Comparison of ENCODE assay signal across 11 mouse cellular contexts in genomic region chr7:142398052-142398451, GRCm38 (mm10). TPM values are rescaled to one million over a fixed set of nuclear protein-coding genes. Genes with fewer than 3 reads are reported as not detected.
DNase-seq lines count a peak whose midpoint lies in the region; ATAC-seq and TF ChIP-seq lines count a peak whose summit lies in the region.
"Had no signal": no experiment of that assay in that cellular context is flagged by ENCODE, and none has a peak within 500 bp of the region (broad histone marks: within the 10 kb centered on the region; RNA-seq: fewer than 3 reads in every experiment).

No protein-coding gene starts in this region.

- H3K4me2 ChIP-seq in heart, postnatal 0 days (ENCODE audit: low read depth, low read length), result no peak overlapping the region
- H3K4me2 ChIP-seq in stomach, embryonic 15.5 days, result no peak overlapping the region
- no peak overlapping the region for H3K4me2 ChIP-seq in midbrain, embryonic 14.5 days (ENCODE audit: low read length)

- no peaks in the 10 kb centered on the region for H3K9me3 ChIP-seq in heart, postnatal 0 days (replicated peaks; ENCODE audit: control insufficient read depth, low read length)
- no peaks in the 10 kb centered on the region for H3K9me3 ChIP-seq in stomach, embryonic 15.5 days
- no peaks in the 10 kb centered on the region for H3K9me3 ChIP-seq in midbrain, embryonic 14.5 days (ENCODE audit: control insufficient read depth, low read length)

- no peaks in the 10 kb centered on the region for H3K79me2 ChIP-seq in liver, adult 2 months (ENCODE audit: control insufficient read depth, insufficient read depth, low read length)

- no peaks in the 10 kb centered on the region; the same call in 1 of the 2 replicates for H3K4me1 ChIP-seq in liver, adult 2 months (ENCODE audit: control insufficient read depth, insufficient read depth, low read length)
- H3K4me1 ChIP-seq in heart, postnatal 0 days (ENCODE audit: control insufficient read depth, insufficient read depth), result no peaks in the 10 kb centered on the region
- H3K4me1 ChIP-seq in stomach, embryonic 15.5 days, result peaks cover 5% of the 10 kb centered on the region; the same call in 1 of the 2 replicates
- H3K4me1 ChIP-seq in midbrain, embryonic 14.5 days (ENCODE audit: control insufficient read depth, insufficient read depth, low read length), result no peaks in the 10 kb centered on the region

- H3K9ac ChIP-seq in liver, adult 2 months (ENCODE audit: low read depth, low read length), result no peak overlapping the region
- H3K9ac ChIP-seq in heart, postnatal 0 days (replicated peaks; ENCODE audit: low read depth, low read length), result no peak overlapping the region
- H3K9ac ChIP-seq in stomach, embryonic 15.5 days, result no peak overlapping the region
- H3K9ac ChIP-seq in midbrain, embryonic 14.5 days (replicated peaks; ENCODE audit: low read length), result no peak overlapping the region

- peak; percentile 21; the same call in 1 of the 2 replicates for ATAC-seq in heart, postnatal 0 days (ENCODE audit: insufficient read depth, low read depth)
- no peak for ATAC-seq in stomach, embryonic 15.5 days (ENCODE audit: insufficient read depth, low FRiP score, low read depth)
- no peak for ATAC-seq in midbrain, embryonic 14.5 days (ENCODE audit: low FRiP score, low TSS enrichment)

- no peaks in the 10 kb centered on the region for H3K27me3 ChIP-seq in liver, adult 2 months (ENCODE audit: control insufficient read depth, insufficient read depth, low read length)
- no peaks in the 10 kb centered on the region for H3K27me3 ChIP-seq in heart, postnatal 0 days (ENCODE audit: control insufficient read depth, insufficient read depth, low read length)
- H3K27me3 ChIP-seq in stomach, embryonic 15.5 days (replicated peaks), result no peaks in the 10 kb centered on the region
- no peaks in the 10 kb centered on the region for H3K27me3 ChIP-seq in midbrain, embryonic 14.5 days (ENCODE audit: control insufficient read depth, insufficient read depth, low read length)

- no peaks in the 10 kb centered on the region for H3K36me3 ChIP-seq in liver, adult 2 months (ENCODE audit: control insufficient read depth, insufficient read depth, low read length)
- no peaks in the 10 kb centered on the region for H3K36me3 ChIP-seq in heart, postnatal 0 days (replicated peaks; ENCODE audit: control insufficient read depth, insufficient read depth, low read length)
- no peaks in the 10 kb centered on the region for H3K36me3 ChIP-seq in stomach, embryonic 15.5 days
- H3K36me3 ChIP-seq in midbrain, embryonic 14.5 days (ENCODE audit: control insufficient read depth, insufficient read depth, low read length), result no peaks in the 10 kb centered on the region

- DNase-seq in liver, adult 2 months (ENCODE audit: extremely low read depth, low read depth, low spot score), result peak; percentile 60
- DNase-seq in liver, result no peak
- DNase-seq in heart, postnatal 0 days (ENCODE audit: low spot score), result peak; percentile 14
- DNase-seq in kidney, postnatal 36 days, result peak; percentile 46 to 54
- DNase-seq in cerebellum, postnatal 25 days, result no peak
- DNase-seq in midbrain, embryonic 14.5 days, result no peak
- DNase-seq: thymus, postnatal 14 days had no signal

- TF ChIP-seq CTCF in liver, adult 2 months (IDR thresholded peaks at IDR 0.05; ENCODE audit: low read depth, low read length), result no peak
- TF ChIP-seq CTCF in heart, postnatal 0 days (IDR thresholded peaks at IDR 0.05; ENCODE audit: low read depth), result no peak

- no peak overlapping the region for H3K4me3 ChIP-seq in liver, adult 2 months (ENCODE audit: insufficient read depth, low read depth, low read length)
- no peak overlapping the region for H3K4me3 ChIP-seq in heart, postnatal 0 days (ENCODE audit: low read depth, low read length)
- H3K4me3 ChIP-seq in stomach, embryonic 15.5 days (replicated peaks), result no peak overlapping the region
- H3K4me3 ChIP-seq in midbrain, embryonic 14.5 days (replicated peaks; ENCODE audit: low read depth, low read length), result no peak overlapping the region

- TF ChIP-seq EP300 in heart, postnatal 0 days (IDR thresholded peaks at IDR 0.05; ENCODE audit: low read depth), result no peak

- TF ChIP-seq POLR2A in liver, adult 2 months (IDR thresholded peaks at IDR 0.05; ENCODE audit: extremely low read depth, insufficient read depth, low read length), result no peak

- H3K27ac ChIP-seq in liver, adult 2 months (replicated peaks; ENCODE audit: insufficient read depth, low read depth, low read length), result peak overlapping the region; percentile 76
- H3K27ac ChIP-seq in heart, postnatal 0 days (ENCODE audit: low read depth), result no peak overlapping the region; the same call in 1 of the 2 replicates
- H3K27ac ChIP-seq in stomach, embryonic 15.5 days, result peak overlapping the region; percentile 48
- H3K27ac ChIP-seq in midbrain, embryonic 14.5 days (replicated peaks; ENCODE audit: low read depth, low read length), result no peak overlapping the region

- WGBS in liver, adult 2 months, result 68% methylated on average over 2 of the region's 2 CpGs
- 32% methylated on average over 2 of the region's 2 CpGs for WGBS in heart, postnatal 0 days
- WGBS in stomach, embryonic 15.5 days, result 55% methylated on average over 2 of the region's 2 CpGs
- 70% methylated on average over 2 of the region's 2 CpGs for WGBS in midbrain, embryonic 14.5 days

RNA-seq across cellular contexts. Expression of gene Ctsd, which starts 10.2 kb away (rescaled TPM):
- 215 and 244 TPM in 2 replicates for total RNA-seq in liver, adult 2 months (2014; rRNA removed)
- polyA plus RNA-seq in liver, adult 2 months (2012; rRNA removed), result 355 and 444 TPM in 2 replicates
- total RNA-seq in heart, postnatal 0 days (2014; rRNA removed; ENCODE audit: low replicate concordance), result 1,049 and 1,105 TPM in 2 replicates
- 484 and 489 TPM in 2 replicates for polyA plus RNA-seq in heart, postnatal 0 days (2015; fragmentation: Nextera tagmentation; extraction: Ambion mirVana)
- polyA plus RNA-seq in stomach, embryonic 15.5 days (2015; fragmentation: Nextera tagmentation; extraction: Ambion mirVana), result 308 and 323 TPM in 2 replicates
- polyA plus RNA-seq in midbrain, embryonic 14.5 days (2014; fragmentation: Nextera tagmentation; extraction: Ambion mirVana), result 208 and 229 TPM in 2 replicates

RNA-seq across cellular contexts. Expression of gene Gm49369, which starts 15.6 kb away (rescaled TPM):
- total RNA-seq in liver, adult 2 months (2014; rRNA removed), result 126 and 130 TPM in 2 replicates
- 0.38 TPM in 1 of 2 replicates, not detected in the other for polyA plus RNA-seq in liver, adult 2 months (2012; rRNA removed)
- total RNA-seq in heart, postnatal 0 days (2014; rRNA removed; ENCODE audit: low replicate concordance), result not detected in 2 replicates
- polyA plus RNA-seq in heart, postnatal 0 days (2015; fragmentation: Nextera tagmentation; extraction: Ambion mirVana), result 0.85 TPM in 1 of 2 replicates, not detected in the other
- polyA plus RNA-seq in stomach, embryonic 15.5 days (2015; fragmentation: Nextera tagmentation; extraction: Ambion mirVana), result 0.58 TPM in 1 of 2 replicates, not detected in the other
- 1.8 TPM in 1 of 2 replicates, not detected in the other for polyA plus RNA-seq in midbrain, embryonic 14.5 days (2014; fragmentation: Nextera tagmentation; extraction: Ambion mirVana)
- total RNA-seq: midbrain, postnatal 0 days had no signal
- polyA plus RNA-seq: midbrain, postnatal 0 days had no signal

RNA-seq across cellular contexts. Expression of gene Ifitm10, which starts 24.5 kb away (rescaled TPM):
- 0.54 and 0.65 TPM in 2 replicates for total RNA-seq in liver, adult 2 months (2014; rRNA removed)
- 0.71 and 1.00 TPM in 2 replicates for polyA plus RNA-seq in liver, adult 2 months (2012; rRNA removed)
- 0.62 and 4.0 TPM in 2 replicates for total RNA-seq in heart, postnatal 0 days (2014; rRNA removed; ENCODE audit: low replicate concordance)
- polyA plus RNA-seq in heart, postnatal 0 days (2015; fragmentation: Nextera tagmentation; extraction: Ambion mirVana), result 3.4 and 3.9 TPM in 2 replicates
- polyA plus RNA-seq in stomach, embryonic 15.5 days (2015; fragmentation: Nextera tagmentation; extraction: Ambion mirVana), result 1.7 and 2.8 TPM in 2 replicates
- polyA plus RNA-seq in midbrain, embryonic 14.5 days (2014; fragmentation: Nextera tagmentation; extraction: Ambion mirVana), result 3.9 and 6.1 TPM in 2 replicates

RNA-seq across cellular contexts. Expression of gene Syt8, which starts 36.6 kb away (rescaled TPM):
- total RNA-seq in liver, adult 2 months (2014; rRNA removed), result not detected in 2 replicates
- polyA plus RNA-seq in liver, adult 2 months (2012; rRNA removed), result not detected in 2 replicates
- 18.0 TPM in 1 of 2 replicates, not detected in the other for total RNA-seq in heart, postnatal 0 days (2014; rRNA removed; ENCODE audit: low replicate concordance)
- polyA plus RNA-seq in heart, postnatal 0 days (2015; fragmentation: Nextera tagmentation; extraction: Ambion mirVana), result 0.10 TPM in 1 of 2 replicates, not detected in the other
- 13.2 and 19.6 TPM in 2 replicates for polyA plus RNA-seq in stomach, embryonic 15.5 days (2015; fragmentation: Nextera tagmentation; extraction: Ambion mirVana)
- polyA plus RNA-seq in midbrain, embryonic 14.5 days (2014; fragmentation: Nextera tagmentation; extraction: Ambion mirVana), result not detected in 2 replicates
- total RNA-seq: heart, postnatal 10 days; left cerebral cortex, adult 8-10 months; midbrain, postnatal 0 days had no signal
- polyA plus RNA-seq: midbrain, postnatal 0 days had no signal

RNA-seq across cellular contexts. Expression of gene Tnni2, which starts 43.6 kb away (rescaled TPM):
- total RNA-seq in liver, adult 2 months (2014; rRNA removed), result 10.1 TPM in 1 of 2 replicates, not detected in the other
- not detected in 2 replicates for polyA plus RNA-seq in liver, adult 2 months (2012; rRNA removed)
- not detected in 2 replicates for total RNA-seq in heart, postnatal 0 days (2014; rRNA removed; ENCODE audit: low replicate concordance)
- 8.9 and 9.9 TPM in 2 replicates for polyA plus RNA-seq in heart, postnatal 0 days (2015; fragmentation: Nextera tagmentation; extraction: Ambion mirVana)
- 10.4 and 13.3 TPM in 2 replicates for polyA plus RNA-seq in stomach, embryonic 15.5 days (2015; fragmentation: Nextera tagmentation; extraction: Ambion mirVana)
- polyA plus RNA-seq in midbrain, embryonic 14.5 days (2014; fragmentation: Nextera tagmentation; extraction: Ambion mirVana), result not detected in 2 replicates
- total RNA-seq: midbrain, postnatal 0 days had no signal

Comparison
In these comparisons a context has a peak if more than half of its experiments do, and no peak if none do; other contexts are left out.
1. DNase-seq: peak in liver, adult 2 months (single experiment), heart, postnatal 0 days (single experiment) and kidney, postnatal 36 days (2 of 2); none in liver (single experiment), cerebellum, postnatal 25 days (0 of 2) and midbrain, embryonic 14.5 days (single experiment).
2. H3K27ac ChIP-seq: peak in liver, adult 2 months (single experiment) and stomach, embryonic 15.5 days (single experiment); none in heart, postnatal 0 days (single experiment) and midbrain, embryonic 14.5 days (single experiment).